Mouse (Mus musculus) liver, embryonic 14.5 days (tissue): ENCODE measurements at regions not wholly inside any gene's neighbourhood (a gene's known extent, or its start where the extent isn't known, plus 50 kb on each side); places are given as distances from the start of the nearest gene placed in this dataset.
A peak's percentile ranks its signal among the peaks of the same experiment; 100 is the strongest.

Experiments used
- ATAC-seq: fragments of 200-750 bp; cut with Nextera tagmentation; 2 replicates; pipeline ENCODE4 v1.8.0; 2017; ENCODE audit warnings: moderate number of reproducible peaks, mild to moderate bottlenecking, moderate library complexity; ENCODE audit not compliant: insufficient read depth
- DNase-seq, 3 experiments: peaks; one replicate each; pipeline ENCODE4 v3.0.0-alpha.2; 2012 to 2013; ENCODE audit warnings: low read depth in 3 of 3, low spot score in 3 of 3
- H3K27ac ChIP-seq: fragments of 300-500 bp; sonication (generic); 2 replicates; pipeline ENCODE4 v1.5.1; 2014; ENCODE audit warnings: moderate library complexity, mild to moderate bottlenecking, control low read depth, inconsistent platforms
- H3K27me3 ChIP-seq: fragments of 300-500 bp; sonication (generic); 2 replicates; pipeline ENCODE4 v1.6.1; 2014; ENCODE audit warnings: mild to moderate bottlenecking, low read length, moderate library complexity; ENCODE audit not compliant: control insufficient read depth, insufficient read depth
- H3K36me3 ChIP-seq: fragments of 300-500 bp; sonication (generic); replicated peaks from 2 replicates; pipeline ENCODE4 v1.6.1; 2014; ENCODE audit warnings: low read depth; ENCODE audit not compliant: control insufficient read depth, insufficient read depth
- H3K4me1 ChIP-seq, 2 experiments: fragments of 200-500 bp in 1 of 2; fragments of 300-500 bp in 1 of 2; sonication (generic) in 1 of 2; replicated peaks; 2 replicates each; pipeline ENCODE4 v1.6.1; 2012 to 2014; ENCODE audit warnings: antibody characterized with exemption in 1 of 2, inconsistent platforms in 1 of 2, low read length in 1 of 2; ENCODE audit not compliant: control insufficient read depth in 2 of 2, insufficient read depth in 2 of 2
- H3K4me2 ChIP-seq: fragments of 300-500 bp; sonication (generic); 2 replicates; pipeline ENCODE4 v1.6.1; 2014; ENCODE audit warnings: low read depth, mild to moderate bottlenecking, control low read depth, moderate library complexity
- H3K4me3 ChIP-seq, 2 experiments: fragments of 200-500 bp in 1 of 2; fragments of 300-500 bp in 1 of 2; sonication (generic) in 1 of 2; 2 replicates each; pipeline ENCODE4 v1.5.1; 2012 to 2014; ENCODE audit warnings: low read depth in 2 of 2, low read length in 2 of 2, mild to moderate bottlenecking in 2 of 2, control low read depth in 1 of 2, inconsistent platforms in 1 of 2, moderate library complexity in 1 of 2; ENCODE audit not compliant: insufficient read depth in 1 of 2
- H3K9ac ChIP-seq: fragments of 300-500 bp; sonication (generic); replicated peaks from 2 replicates; pipeline ENCODE4 v1.6.1; 2014; ENCODE audit warnings: mild to moderate bottlenecking, control low read depth, moderate library complexity
- H3K9me3 ChIP-seq: fragments of 300-500 bp; sonication (generic); 2 replicates; pipeline ENCODE4 v1.6.1; 2016; ENCODE audit warnings: low read length, mixed read lengths; ENCODE audit not compliant: control insufficient read depth
- CTCF ChIP-seq: IDR thresholded peaks from 2 replicates; pipeline ENCODE4 v1.5.1; 2016; ENCODE audit warnings: antibody characterized with exemption, low read depth, control low read depth
- EP300 ChIP-seq: IDR thresholded peaks from 2 replicates; pipeline ENCODE4 v1.6.1; 2016; ENCODE audit warnings: antibody characterized with exemption, low read depth
- WGBS: fragments of 180-500 bp; shearing (Covaris S2); extraction: QIAGEN DNeasy Blood & Tissue Kit; methylation state at CpG from one replicate; pipeline ENCODE4 v1.1.7; 2014; ENCODE audit not compliant: insufficient replicate concordance; 5-methylcytosine and 5-hydroxymethylcytosine counted together

DNA sequence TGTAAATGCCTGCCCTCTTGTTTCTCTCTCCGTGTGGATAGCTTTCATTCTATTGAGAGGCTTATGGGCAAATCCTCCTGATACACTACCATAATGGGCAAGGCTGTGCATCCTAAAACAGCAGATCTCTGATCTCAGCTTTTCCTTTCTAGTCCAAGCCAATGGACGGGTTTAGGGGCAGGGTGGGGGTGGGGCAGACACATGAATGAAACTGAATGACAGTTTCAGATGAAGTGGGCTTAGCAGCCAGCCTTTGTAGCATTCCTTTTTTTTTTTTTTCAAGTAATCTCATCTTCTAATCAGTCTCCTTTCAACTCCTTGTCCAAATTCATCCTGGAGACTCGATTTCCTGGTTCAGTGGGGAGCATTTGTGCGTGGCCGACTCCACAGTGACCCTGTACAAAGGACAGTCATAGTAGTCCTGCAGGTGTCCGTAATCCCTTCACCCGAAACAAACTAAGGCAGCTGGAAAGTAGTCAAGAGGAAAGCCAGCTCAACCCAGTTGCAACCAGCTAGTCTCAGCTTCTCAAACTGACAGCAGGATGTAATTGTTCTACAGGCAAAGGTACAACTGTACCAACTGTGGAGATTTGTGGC, 193.4 kb downstream of the Dcdc2c start:
- 53% methylated on average over 7 of the region's 7 CpGs for WGBS
- ATAC-seq (no peak), DNase-seq (no peak)
- Histone ChIP-seq H3K4me3 (no peak overlapping the region), H3K27me3 (no peaks in the 10 kb centered on the region), H3K4me1 (no peaks in the 10 kb centered on the region), H3K9me3 (no peaks in the 10 kb centered on the region), H3K9ac (no peak overlapping the region), H3K27ac (no peak overlapping the region), H3K4me2 (no peak overlapping the region), H3K36me3 (no peaks in the 10 kb centered on the region)
- no peak for TF ChIP-seq CTCF
- TF ChIP-seq EP300 = no peak

DNA sequence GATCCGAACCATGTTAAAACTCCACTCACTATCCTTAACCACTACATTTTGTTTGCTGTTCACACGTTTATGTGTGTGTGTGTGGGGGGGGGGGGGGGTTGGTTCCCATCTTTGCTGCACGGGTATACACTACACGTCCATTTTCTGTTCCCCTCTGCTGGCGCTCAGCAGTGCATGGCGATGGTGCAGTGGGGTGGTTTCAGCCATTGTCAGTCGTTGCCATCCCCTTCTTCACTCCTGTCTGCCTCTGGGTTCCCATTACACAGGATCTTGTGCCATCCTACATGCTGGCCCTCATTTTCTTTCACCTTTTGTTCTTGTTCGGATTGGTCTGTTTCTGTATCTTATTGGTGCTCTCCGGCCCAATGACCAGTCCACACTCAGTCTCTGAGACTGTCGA, 194.4 kb downstream of the Dcdc2c start:
- DNase-seq = no peak
- Histone ChIP-seq H3K4me1 (peaks cover 0 to 3% of the 10 kb centered on the region in 2 experiments; a peak in 2 of 4 replicates), H3K36me3 (no peaks in the 10 kb centered on the region), H3K4me2 (no peak overlapping the region), H3K27me3 (no peaks in the 10 kb centered on the region), H3K27ac (no peak overlapping the region), H3K9ac (no peak overlapping the region), H3K9me3 (no peaks in the 10 kb centered on the region), H3K4me3 (no peak overlapping the region)
- 60% methylated on average over 10 of the region's 10 CpGs for WGBS
- TF ChIP-seq EP300 = no peak
- ATAC-seq = no peak

DNA sequence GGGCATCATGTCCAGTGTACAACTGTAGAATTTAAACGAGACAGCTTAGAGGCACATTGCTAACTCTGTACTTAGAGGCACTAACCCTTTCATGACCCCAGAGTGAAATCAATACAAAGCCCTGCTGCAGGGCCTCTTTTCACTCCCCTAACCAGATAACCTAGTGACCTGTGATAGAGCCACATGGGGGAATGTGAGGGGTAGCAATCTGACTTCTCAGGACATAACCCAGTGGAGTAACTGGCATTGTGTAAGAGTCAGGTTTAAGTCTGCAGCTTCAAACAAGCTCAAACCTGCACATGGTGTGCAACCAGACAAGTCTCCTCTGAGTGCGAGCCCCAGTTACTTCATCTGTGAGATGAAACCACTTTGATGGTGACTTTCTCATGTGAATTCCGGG, 199.1 kb downstream of the Dcdc2c start:
- ATAC-seq = peak; percentile 57
- no peaks in the 10 kb centered on the region for H3K27me3 ChIP-seq
- H3K4me3 ChIP-seq = no peak overlapping the region
- H3K9me3 ChIP-seq = no peaks in the 10 kb centered on the region
- H3K27ac ChIP-seq = no peak overlapping the region
- H3K36me3 ChIP-seq = no peaks in the 10 kb centered on the region
- H3K4me2 ChIP-seq = no peak overlapping the region
- H3K4me1 ChIP-seq = peaks cover 0 to 3% of the 10 kb centered on the region in 2 experiments; a peak in 2 of 4 replicates
- no peak overlapping the region for H3K9ac ChIP-seq
- DNase-seq = peak in 2 of 3 experiments; percentile 11 to 31
- TF ChIP-seq EP300 (no peak), CTCF (no peak)
- 28% methylated on average over 3 of the region's 3 CpGs for WGBS

DNA sequence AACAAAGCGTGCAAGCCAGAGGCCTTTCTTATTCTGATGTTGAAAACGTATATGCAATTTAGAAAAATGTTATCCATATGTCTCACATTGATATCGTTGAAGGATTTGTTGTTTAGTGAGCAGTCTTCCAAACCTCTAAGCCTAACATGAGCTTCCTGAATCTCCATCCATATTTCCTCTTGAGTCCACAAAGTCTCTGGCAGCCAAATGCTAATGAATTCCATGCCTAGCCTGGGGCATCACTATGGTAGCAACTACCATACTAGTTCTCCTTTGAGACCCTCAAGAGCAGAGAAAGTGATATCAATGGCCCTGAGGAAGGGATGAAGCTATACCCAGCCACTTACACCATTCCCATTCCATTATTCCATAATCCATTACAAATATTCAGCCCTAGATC, 199.6 kb downstream of the Dcdc2c start:
- DNase-seq = no peak
- H3K9me3 ChIP-seq = no peaks in the 10 kb centered on the region
- WGBS = 55% methylated on average over 3 of the region's 3 CpGs
- peaks cover 0 to 3% of the 10 kb centered on the region in 2 experiments; a peak in 2 of 4 replicates for H3K4me1 ChIP-seq
- ATAC-seq = no peak
- no peak overlapping the region for H3K4me3 ChIP-seq
- no peak overlapping the region for H3K9ac ChIP-seq
- TF ChIP-seq CTCF (no peak), EP300 (no peak)
- H3K27me3 ChIP-seq = no peaks in the 10 kb centered on the region
- H3K4me2 ChIP-seq = no peak overlapping the region
- H3K27ac ChIP-seq = no peak overlapping the region
- no peaks in the 10 kb centered on the region for H3K36me3 ChIP-seq

DNA sequence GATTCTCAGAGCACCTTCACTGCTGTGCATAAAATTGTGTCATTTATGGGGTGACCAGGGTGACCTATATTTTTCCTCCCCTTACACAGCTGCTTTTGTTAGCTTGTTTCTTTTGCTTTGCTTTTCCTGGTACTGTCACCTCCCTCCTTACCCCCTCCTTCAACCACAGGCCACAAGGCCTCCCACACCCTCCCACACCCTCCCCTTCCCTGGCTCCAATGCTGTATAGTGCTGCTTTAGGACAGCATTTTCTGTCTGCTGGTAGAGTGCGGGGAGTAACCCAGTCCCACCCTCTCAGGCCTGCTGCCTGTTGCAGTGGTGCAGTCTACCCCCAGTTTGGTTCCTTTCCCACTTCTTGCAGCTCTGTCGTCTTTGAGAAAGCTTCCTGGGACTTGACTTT, 209.5 kb downstream of the Dcdc2c start:
- DNase-seq (no peak), ATAC-seq (no peak)

More for the DNA sequence above, 209.5 kb downstream of the Dcdc2c start:
- H3K27ac ChIP-seq = no peak overlapping the region
- no peak overlapping the region for H3K9ac ChIP-seq
- no peak overlapping the region for H3K4me3 ChIP-seq
- H3K27me3 ChIP-seq = no peaks in the 10 kb centered on the region
- TF ChIP-seq EP300 (no peak), CTCF (no peak)
- no peaks in the 10 kb centered on the region for H3K4me1 ChIP-seq
- WGBS = 41% methylated on average over 2 of the region's 2 CpGs
- H3K36me3 ChIP-seq = no peaks in the 10 kb centered on the region
- no peaks in the 10 kb centered on the region for H3K9me3 ChIP-seq
- no peak overlapping the region for H3K4me2 ChIP-seq
